Mouse (Mus musculus): ENCODE results near the gene Limk1. TPM values are rescaled to one million over a fixed set of nuclear protein-coding genes. Genes with fewer than 3 reads are reported as not detected.

The Limk1 gene
- total RNA-seq, 2 experiments from 2014 or later, result 50.9 to 54.6 TPM

- no peak for DNase-seq (ENCODE audit: low spot score in 2 of 2)
These were observed 49.7 kb downstream of the Limk1 start for GRCm38 (mm10) chr5:134638461-134639268.

GRCm38 (mm10) chr5:134637820-134638367 lies 50.5 kb downstream of the Limk1 start:
- DNase-seq (ENCODE audit: low spot score in 2 of 2), result no peak

GRCm38 (mm10) chr5:134632841-134633240 lies 55.6 kb downstream of the Limk1 start:
- no peak for DNase-seq (ENCODE audit: low spot score in 2 of 2)

- DNase-seq (ENCODE audit: low spot score in 2 of 2), result no peak
These were observed 57.6 kb downstream of the Limk1 start for GRCm38 (mm10) chr5:134630835-134631234.

GRCm38 (mm10) chr5:134629508-134629907 lies 58.9 kb downstream of the Limk1 start:
- DNase-seq (ENCODE audit: low spot score in 2 of 2), result no peak

- peak; percentile 71 to 90 for DNase-seq (ENCODE audit: low spot score in 2 of 2)
These were observed 66.3 kb downstream of the Limk1 start for GRCm38 (mm10) chr5:134622069-134622468.

GRCm38 (mm10) chr5:134621099-134621640 lies 67.2 kb downstream of the Limk1 start:
- no peak for DNase-seq (ENCODE audit: low spot score in 2 of 2)

GRCm38 (mm10) chr5:134620457-134620856 lies 67.9 kb downstream of the Limk1 start:
- DNase-seq (ENCODE audit: low spot score in 2 of 2), result no peak

GRCm38 (mm10) chr5:134617071-134617470 lies 71.3 kb downstream of the Limk1 start:
- peak; percentile 60 to 63 for DNase-seq (ENCODE audit: low spot score in 2 of 2)

- DNase-seq (ENCODE audit: low spot score in 2 of 2), result peak in 1 of 2 experiments; percentile 41
These were observed 72.6 kb downstream of the Limk1 start for GRCm38 (mm10) chr5:134615780-134616179.

GRCm38 (mm10) chr5:134615380-134615779 lies 73.0 kb downstream of the Limk1 start:
- no peak for DNase-seq (ENCODE audit: low spot score in 2 of 2)

GRCm38 (mm10) chr5:134614802-134615201 lies 73.6 kb downstream of the Limk1 start, which contains the start of gene Lat2:
Gene Lat2, minus strand, starts transcription at chr5:134615025.
- no peak for DNase-seq (ENCODE audit: low spot score in 2 of 2)

GRCm38 (mm10) chr5:134614296-134614695 lies 74.1 kb downstream of the Limk1 start:
- DNase-seq (ENCODE audit: low spot score in 2 of 2), result no peak

GRCm38 (mm10) chr5:134613727-134614126 lies 74.7 kb downstream of the Limk1 start:
- no peak for DNase-seq (ENCODE audit: low spot score in 2 of 2)

- DNase-seq (ENCODE audit: low spot score in 2 of 2), result no peak
These were observed 76.4 kb downstream of the Limk1 start for GRCm38 (mm10) chr5:134611810-134612521.

GRCm38 (mm10) chr5:134609916-134610643 lies 78.3 kb downstream of the Limk1 start:
- no peak for DNase-seq (ENCODE audit: low spot score in 2 of 2)

GRCm38 (mm10) chr5:134607121-134607520 lies 81.3 kb downstream of the Limk1 start:
- DNase-seq (ENCODE audit: low spot score in 2 of 2), result no peak

GRCm38 (mm10) chr5:134606314-134606713 lies 82.1 kb downstream of the Limk1 start:
- no peak for DNase-seq (ENCODE audit: low spot score in 2 of 2)
